Mouse (Mus musculus) B cell, adult 62 days (primary cell): ENCODE measurements around the gene Gm20518. TPM values are rescaled to one million over a fixed set of nuclear protein-coding genes. Genes with fewer than 3 reads are reported as not detected.

Experiments used
- total RNA-seq: library from RNA; stranded (reverse); gene quantifications from 4 replicates; pipeline ENCODE4 v1.2.4, GENCODE M21; 2023

The Gm20518 gene
- 2.4 to 4.3 TPM (median 3.3 TPM) in 4 replicates for total RNA-seq

GRCm38 (mm10) chr16:17891567-17891959, at the start of gene Gm20518:
TSS of gene Gm20518 (minus strand) at chr16:17891671.

GRCm38 (mm10) chr16:17928087-17928580, 36.7 kb upstream of the Gm20518 start, which contains the start of gene Slc25a1:
TSS of gene Slc25a1 (minus strand) at chr16:17928219.

GRCm38 (mm10) chr16:17914307-17915249, 23.1 kb upstream of the Gm20518 start, which contains the start of gene Gsc2:
TSS of gene Gsc2 (minus strand) at chr16:17915059.

GRCm38 (mm10) chr16:17911052-17911595, 19.7 kb upstream of the Gm20518 start, which contains the start of gene Ess2:
TSS of gene Ess2 (minus strand) at chr16:17911348.

GRCm38 (mm10) chr16:17898462-17898861, 7.0 kb upstream of the Gm20518 start, which contains the start of the genes Dgcr2 and Tssk2:
TSS of gene Dgcr2 (minus strand) at chr16:17898562.
TSS of gene Tssk2 (plus strand) at chr16:17898637.

GRCm38 (mm10) chr16:17893923-17894322, 2.5 kb upstream of the Gm20518 start, which contains the start of gene Tssk1:
TSS of gene Tssk1 (plus strand) at chr16:17894223.

GRCm38 (mm10) chr16:17838051-17838450, 53.4 kb downstream of the Gm20518 start, which contains the start of gene Car15:
TSS of gene Car15 (minus strand) at chr16:17838364.

GRCm38 (mm10) chr16:17832821-17833220, 58.6 kb downstream of the Gm20518 start, which contains the start of gene B830017H08Rik:
TSS of gene B830017H08Rik (plus strand) at chr16:17833121.

GRCm38 (mm10) chr16:17796971-17797811, 94.3 kb downstream of the Gm20518 start, which contains the start of gene Scarf2:
TSS of gene Scarf2 (plus strand) at chr16:17797282.

Other genes with a start within 250 kb of the Gm20518 start
- gene Ccdc74a, start 245.2 kb downstream of the Gm20518 start, total RNA-seq: not detected in 4 replicates
- gene Med15, start 158.8 kb downstream of the Gm20518 start, total RNA-seq: 129 to 145 TPM (median 134 TPM) in 4 replicates
- 10.8 to 21.1 TPM (median 15.3 TPM) in 4 replicates for gene Klhl22, start 132.1 kb downstream of the Gm20518 start, total RNA-seq
- gene Scarf2, start 94.4 kb downstream of the Gm20518 start, total RNA-seq: 0.20 TPM in 1 of 4 replicates, not detected in the others
- not detected in 4 replicates for gene B830017H08Rik, start 58.5 kb downstream of the Gm20518 start, total RNA-seq
- 9.8 to 15.2 TPM (median 12.4 TPM) in 4 replicates for gene Car15, start 53.3 kb downstream of the Gm20518 start, total RNA-seq
- gene Tssk1, start 2.6 kb upstream of the Gm20518 start, total RNA-seq: not detected in 4 replicates
- 56.8 to 69.7 TPM (median 66.1 TPM) in 4 replicates for gene Dgcr2, start 6.9 kb upstream of the Gm20518 start, total RNA-seq
- gene Tssk2, start 7.0 kb upstream of the Gm20518 start, total RNA-seq: not detected in 4 replicates
- 58.2 to 66.8 TPM (median 59.7 TPM) in 4 replicates for gene Ess2, start 19.7 kb upstream of the Gm20518 start, total RNA-seq
- gene Gsc2, start 23.4 kb upstream of the Gm20518 start, total RNA-seq: not detected in 4 replicates
- gene Slc25a1, start 36.5 kb upstream of the Gm20518 start, total RNA-seq: 26.2 to 31.2 TPM (median 28.5 TPM) in 4 replicates
- not detected in 4 replicates for gene Vpreb2, start 88.8 kb upstream of the Gm20518 start, total RNA-seq
- gene Dgcr6, start 161.2 kb upstream of the Gm20518 start, total RNA-seq: 19.8 to 24.5 TPM (median 22.1 TPM) in 4 replicates
- gene Prodh, start 198.5 kb upstream of the Gm20518 start, total RNA-seq: 8.8 to 15.6 TPM (median 12.1 TPM) in 4 replicates
- gene Rtn4r, start 236.0 kb upstream of the Gm20518 start, total RNA-seq: not detected in 4 replicates